Mouse (Mus musculus): ENCODE measurements around the gene Bbs9. TPM values are rescaled to one million over a fixed set of nuclear protein-coding genes. Genes with fewer than 3 reads are reported as not detected.
A peak's percentile ranks its signal among the peaks of the same experiment; 100 is the strongest.

Bbs9 gene
- polyA plus RNA-seq, 1 experiment from 2014 or later = 12.3 TPM

GRCm38 (mm10) chr9:22807693-22808092, 332.2 kb downstream of the Bbs9 start:
- no peak for ATAC-seq (ENCODE audit: low FRiP score, low TSS enrichment)
- H3K9me3 ChIP-seq (ENCODE audit: control insufficient read depth, low read length) = no peaks in the 10 kb centered on the region
- no peak overlapping the region for H3K4me2 ChIP-seq (replicated peaks; ENCODE audit: low read depth, low read length)
- H3K36me3 ChIP-seq (ENCODE audit: control insufficient read depth, insufficient read depth, low read length) = no peaks in the 10 kb centered on the region
- WGBS = 81% methylated on average over 5 of the region's 5 CpGs
- H3K27me3 ChIP-seq (ENCODE audit: control insufficient read depth, insufficient read depth, low read length) = no peaks in the 10 kb centered on the region
- H3K4me3 ChIP-seq (ENCODE audit: low read length) = no peak overlapping the region
- no peak overlapping the region for H3K9ac ChIP-seq (ENCODE audit: low read depth, low read length)
- H3K27ac ChIP-seq (ENCODE audit: low read depth, low read length) = no peak overlapping the region
- H3K4me1 ChIP-seq (ENCODE audit: control insufficient read depth, insufficient read depth, low read length) = no peaks in the 10 kb centered on the region

- 86% methylated on average over 4 of the region's 4 CpGs for WGBS
- H3K9ac ChIP-seq (ENCODE audit: low read depth, low read length) = no peak overlapping the region
- no peaks in the 10 kb centered on the region for H3K4me1 ChIP-seq (ENCODE audit: control insufficient read depth, insufficient read depth, low read length)
- no peak overlapping the region for H3K27ac ChIP-seq (ENCODE audit: low read depth, low read length)
- H3K4me2 ChIP-seq (replicated peaks; ENCODE audit: low read depth, low read length) = no peak overlapping the region
- no peaks in the 10 kb centered on the region for H3K9me3 ChIP-seq (ENCODE audit: control insufficient read depth, low read length)
- no peak for ATAC-seq (ENCODE audit: low FRiP score, low TSS enrichment)
- H3K27me3 ChIP-seq (ENCODE audit: control insufficient read depth, insufficient read depth, low read length) = no peaks in the 10 kb centered on the region
- no peaks in the 10 kb centered on the region for H3K36me3 ChIP-seq (ENCODE audit: control insufficient read depth, insufficient read depth, low read length)
- no peak overlapping the region for H3K4me3 ChIP-seq (ENCODE audit: low read length)
Observed at GRCm38 (mm10) chr9:22809621-22810126, 334.2 kb downstream of the Bbs9 start.

- H3K9me3 ChIP-seq (ENCODE audit: control insufficient read depth, low read length) = no peaks in the 10 kb centered on the region
- no peak for ATAC-seq (ENCODE audit: low FRiP score, low TSS enrichment)
- no peaks in the 10 kb centered on the region for H3K36me3 ChIP-seq (ENCODE audit: control insufficient read depth, insufficient read depth, low read length)
- H3K4me3 ChIP-seq (ENCODE audit: low read length) = no peak overlapping the region
- H3K9ac ChIP-seq (ENCODE audit: low read depth, low read length) = no peak overlapping the region
- 85% methylated on average over 8 of the region's 8 CpGs for WGBS
- no peak overlapping the region for H3K27ac ChIP-seq (ENCODE audit: low read depth, low read length)
- no peaks in the 10 kb centered on the region for H3K4me1 ChIP-seq (ENCODE audit: control insufficient read depth, insufficient read depth, low read length)
- no peak overlapping the region for H3K4me2 ChIP-seq (replicated peaks; ENCODE audit: low read depth, low read length)
- no peaks in the 10 kb centered on the region for H3K27me3 ChIP-seq (ENCODE audit: control insufficient read depth, insufficient read depth, low read length)
Observed at GRCm38 (mm10) chr9:22810454-22810853, 334.9 kb downstream of the Bbs9 start.

GRCm38 (mm10) chr9:22811931-22812330, 336.4 kb downstream of the Bbs9 start:
- Histone ChIP-seq H3K36me3 (ENCODE audit: control insufficient read depth, insufficient read depth, low read length) (no peaks in the 10 kb centered on the region), H3K4me3 (ENCODE audit: low read length) (no peak overlapping the region), H3K9ac (ENCODE audit: low read depth, low read length) (no peak overlapping the region), H3K4me2 (replicated peaks; ENCODE audit: low read depth, low read length) (no peak overlapping the region), H3K27ac (ENCODE audit: low read depth, low read length) (no peak overlapping the region), H3K4me1 (ENCODE audit: control insufficient read depth, insufficient read depth, low read length) (no peaks in the 10 kb centered on the region), H3K27me3 (ENCODE audit: control insufficient read depth, insufficient read depth, low read length) (no peaks in the 10 kb centered on the region), H3K9me3 (ENCODE audit: control insufficient read depth, low read length) (no peaks in the 10 kb centered on the region)
- no peak for ATAC-seq (ENCODE audit: low FRiP score, low TSS enrichment)
- WGBS = 75% methylated on average over 2 of the region's 2 CpGs

GRCm38 (mm10) chr9:22814407-22815092, 339.0 kb downstream of the Bbs9 start:
- ATAC-seq (ENCODE audit: low FRiP score, low TSS enrichment) = 0 out of 2 replicates have a peak, but pooled peaks have one; percentile 12
- H3K4me3 ChIP-seq (ENCODE audit: low read length) = no peak overlapping the region
- no peaks in the 10 kb centered on the region for H3K4me1 ChIP-seq (ENCODE audit: control insufficient read depth, insufficient read depth, low read length)
- H3K9ac ChIP-seq (ENCODE audit: low read depth, low read length) = no peak overlapping the region
- H3K27me3 ChIP-seq (ENCODE audit: control insufficient read depth, insufficient read depth, low read length) = no peaks in the 10 kb centered on the region
- WGBS = 39% methylated on average over 9 of the region's 9 CpGs
- no peak overlapping the region for H3K4me2 ChIP-seq (replicated peaks; ENCODE audit: low read depth, low read length)
- H3K36me3 ChIP-seq (ENCODE audit: control insufficient read depth, insufficient read depth, low read length) = no peaks in the 10 kb centered on the region
- H3K9me3 ChIP-seq (ENCODE audit: control insufficient read depth, low read length) = no peaks in the 10 kb centered on the region
- H3K27ac ChIP-seq (ENCODE audit: low read depth, low read length) = no peak overlapping the region

- Histone ChIP-seq H3K27ac (ENCODE audit: low read depth, low read length) (no peak overlapping the region), H3K9ac (ENCODE audit: low read depth, low read length) (no peak overlapping the region), H3K4me2 (replicated peaks; ENCODE audit: low read depth, low read length) (no peak overlapping the region), H3K4me3 (ENCODE audit: low read length) (no peak overlapping the region), H3K4me1 (ENCODE audit: control insufficient read depth, insufficient read depth, low read length) (no peaks in the 10 kb centered on the region), H3K27me3 (ENCODE audit: control insufficient read depth, insufficient read depth, low read length) (no peaks in the 10 kb centered on the region), H3K9me3 (ENCODE audit: control insufficient read depth, low read length) (no peaks in the 10 kb centered on the region), H3K36me3 (ENCODE audit: control insufficient read depth, insufficient read depth, low read length) (no peaks in the 10 kb centered on the region)
- ATAC-seq (ENCODE audit: low FRiP score, low TSS enrichment) = 0 out of 2 replicates have a peak, but pooled peaks have one; percentile 35
- 36% methylated on average over 7 of the region's 7 CpGs for WGBS
Observed at GRCm38 (mm10) chr9:22815093-22815458, 339.6 kb downstream of the Bbs9 start.

GRCm38 (mm10) chr9:22819539-22819938, 344.0 kb downstream of the Bbs9 start:
- H3K9ac ChIP-seq (ENCODE audit: low read depth, low read length) = no peak overlapping the region
- H3K27ac ChIP-seq (ENCODE audit: low read depth, low read length) = no peak overlapping the region
- no peaks in the 10 kb centered on the region for H3K4me1 ChIP-seq (ENCODE audit: control insufficient read depth, insufficient read depth, low read length)
- H3K4me2 ChIP-seq (replicated peaks; ENCODE audit: low read depth, low read length) = no peak overlapping the region
- H3K4me3 ChIP-seq (ENCODE audit: low read length) = no peak overlapping the region
- WGBS = 79% methylated on average over 6 of the region's 6 CpGs
- no peaks in the 10 kb centered on the region for H3K36me3 ChIP-seq (ENCODE audit: control insufficient read depth, insufficient read depth, low read length)
- H3K9me3 ChIP-seq (ENCODE audit: control insufficient read depth, low read length) = no peaks in the 10 kb centered on the region
- no peak for ATAC-seq (ENCODE audit: low FRiP score, low TSS enrichment)
- no peaks in the 10 kb centered on the region for H3K27me3 ChIP-seq (ENCODE audit: control insufficient read depth, insufficient read depth, low read length)

GRCm38 (mm10) chr9:22820646-22821185, 345.2 kb downstream of the Bbs9 start:
- Histone ChIP-seq H3K9ac (ENCODE audit: low read depth, low read length) (no peak overlapping the region), H3K4me2 (replicated peaks; ENCODE audit: low read depth, low read length) (no peak overlapping the region), H3K27ac (ENCODE audit: low read depth, low read length) (no peak overlapping the region), H3K36me3 (ENCODE audit: control insufficient read depth, insufficient read depth, low read length) (no peaks in the 10 kb centered on the region), H3K27me3 (ENCODE audit: control insufficient read depth, insufficient read depth, low read length) (no peaks in the 10 kb centered on the region), H3K4me3 (ENCODE audit: low read length) (no peak overlapping the region), H3K4me1 (ENCODE audit: control insufficient read depth, insufficient read depth, low read length) (no peaks in the 10 kb centered on the region), H3K9me3 (ENCODE audit: control insufficient read depth, low read length) (no peaks in the 10 kb centered on the region)
- ATAC-seq (ENCODE audit: low FRiP score, low TSS enrichment) = no peak
- 40% methylated on average over 6 of the region's 6 CpGs for WGBS

- Histone ChIP-seq H3K4me3 (ENCODE audit: low read length) (no peak overlapping the region), H3K9me3 (ENCODE audit: control insufficient read depth, low read length) (no peaks in the 10 kb centered on the region), H3K27me3 (ENCODE audit: control insufficient read depth, insufficient read depth, low read length) (no peaks in the 10 kb centered on the region), H3K4me1 (ENCODE audit: control insufficient read depth, insufficient read depth, low read length) (no peaks in the 10 kb centered on the region), H3K4me2 (replicated peaks; ENCODE audit: low read depth, low read length) (no peak overlapping the region), H3K9ac (ENCODE audit: low read depth, low read length) (no peak overlapping the region), H3K36me3 (ENCODE audit: control insufficient read depth, insufficient read depth, low read length) (no peaks in the 10 kb centered on the region), H3K27ac (ENCODE audit: low read depth, low read length) (no peak overlapping the region)
- ATAC-seq (ENCODE audit: low FRiP score, low TSS enrichment) = no peak
- 65% methylated on average over 5 of the region's 5 CpGs for WGBS
Observed at GRCm38 (mm10) chr9:22822770-22823169, 347.3 kb downstream of the Bbs9 start.

All from kidney, embryonic 14.5 days (tissue).